Mouse (Mus musculus): Measurements from ENCODE around the gene Nedd9.

DNA sequence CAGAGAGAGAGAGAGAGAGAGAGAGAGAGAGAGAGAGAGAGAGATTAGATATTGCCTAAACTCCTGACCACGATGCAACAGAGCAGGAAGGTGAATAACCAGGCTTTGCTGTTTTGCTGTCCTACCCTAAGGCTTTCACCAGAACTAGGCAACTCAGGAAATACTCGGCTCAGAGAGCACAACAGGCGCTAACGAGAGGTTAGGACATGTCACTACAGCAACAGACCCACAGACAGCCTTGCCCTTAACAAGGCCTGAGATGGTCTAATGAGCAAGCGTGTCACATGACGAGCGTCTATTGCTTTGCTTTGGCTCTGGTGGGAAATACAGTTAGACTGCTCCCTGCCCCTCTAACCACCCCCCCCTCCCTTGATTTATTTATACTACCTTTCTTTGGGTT, 159.6 kb downstream of the Nedd9 start:
- TF ChIP-seq CTCF (IDR thresholded peaks at IDR 0.05; ENCODE audit: insufficient read depth, low read length) (no peak), POLR2A (IDR thresholded peaks at IDR 0.05; ENCODE audit: borderline replicate concordance, extremely low read depth, low read depth, low read length) (no peak)

Measured in lung, adult 2 months (tissue).